Mouse (Mus musculus) telencephalon, adult 2 months (tissue): ENCODE data around the gene Selenoh.

Experiments
- DNase-seq: peaks from one replicate; pipeline ENCODE4 v3.0.0-alpha.2; 2011; ENCODE audit warnings: low read depth, low spot score

The Selenoh gene

DNA sequence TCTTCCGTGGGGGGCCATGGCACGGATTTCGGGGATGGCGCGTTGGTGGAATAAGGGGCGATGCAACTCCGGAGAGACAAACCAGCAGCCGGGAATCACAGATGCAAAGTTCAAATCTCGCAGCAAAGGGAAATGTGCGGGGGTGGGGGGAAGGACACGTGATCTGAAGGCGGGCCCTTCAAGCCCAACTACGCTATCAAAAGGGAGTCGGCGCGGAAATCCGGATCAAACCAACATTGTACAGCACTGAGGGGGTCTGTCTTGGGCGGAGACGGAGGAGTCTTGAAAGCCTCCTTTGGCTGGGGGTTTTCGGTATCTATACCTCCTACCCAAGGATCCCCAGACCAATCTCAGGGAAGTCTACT, at the start of gene Selenoh:
Gene Selenoh (minus strand): TSS at position 202 of the 365 bp plus-strand sequence.
- peak; percentile 88 for DNase-seq

DNA sequence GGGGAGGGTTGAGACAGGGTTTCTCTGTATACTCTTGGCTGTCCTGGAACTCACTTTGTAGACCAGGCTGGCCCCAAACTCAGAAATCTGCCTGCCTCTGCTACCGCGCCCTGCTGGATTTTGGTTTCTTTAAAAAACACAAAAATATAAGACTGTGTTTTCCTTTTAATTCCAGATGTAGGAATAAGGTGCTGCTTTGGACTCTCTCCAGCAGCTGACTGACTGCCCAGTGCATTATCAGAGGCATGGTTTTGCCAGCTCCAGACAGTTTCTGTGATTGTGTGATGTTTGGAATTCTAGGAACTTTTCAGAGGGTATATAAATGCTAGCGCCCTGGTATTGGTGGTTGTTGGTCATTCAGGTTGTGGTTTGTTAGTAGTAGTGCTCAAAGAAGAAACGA, 46.8 kb upstream of the Selenoh start:
- no peak for DNase-seq

DNA sequence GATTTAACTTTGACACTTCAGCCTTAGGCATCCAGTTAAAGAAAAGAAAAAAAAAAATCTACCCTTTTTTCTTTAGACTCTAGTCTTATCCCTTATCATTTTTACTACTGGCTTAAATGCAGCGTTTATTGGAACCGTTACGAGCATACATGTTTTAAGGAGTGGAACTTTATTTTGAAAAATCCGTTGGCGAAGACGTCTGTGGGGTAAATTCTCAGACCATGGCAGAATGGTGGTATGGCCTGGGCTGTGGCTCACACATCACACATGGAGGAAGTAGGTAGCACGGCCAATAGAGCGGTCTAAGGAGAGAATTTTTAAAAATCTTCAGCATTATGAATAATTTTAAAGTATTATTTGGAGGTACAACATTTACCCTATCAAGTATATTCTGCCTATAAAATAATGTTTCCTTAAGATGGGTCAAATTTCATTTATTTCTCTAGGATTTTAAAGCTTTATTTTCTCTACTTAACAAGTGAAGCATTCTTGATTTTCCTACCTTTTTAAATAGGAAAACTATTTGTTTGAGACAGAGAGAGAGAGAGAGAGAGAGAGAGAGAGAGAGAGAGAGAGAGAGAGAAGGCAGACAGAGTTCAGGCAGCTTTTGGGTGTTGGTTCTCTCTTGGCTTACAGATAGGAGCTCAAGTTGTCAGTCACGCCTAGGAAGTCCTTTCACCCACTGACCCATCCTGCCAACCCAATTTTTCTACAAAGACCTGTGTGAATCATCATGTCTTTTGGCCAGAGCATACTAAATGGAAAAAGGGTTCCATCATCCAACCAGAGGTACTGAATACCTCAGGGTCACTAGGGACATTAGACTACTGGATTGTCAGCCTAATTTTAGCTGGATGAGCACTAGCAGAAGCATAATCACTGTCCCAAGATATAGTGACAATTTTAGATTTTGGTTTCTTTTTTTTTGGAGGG, 46.1 kb upstream of the Selenoh start:
- no peak for DNase-seq

DNA sequence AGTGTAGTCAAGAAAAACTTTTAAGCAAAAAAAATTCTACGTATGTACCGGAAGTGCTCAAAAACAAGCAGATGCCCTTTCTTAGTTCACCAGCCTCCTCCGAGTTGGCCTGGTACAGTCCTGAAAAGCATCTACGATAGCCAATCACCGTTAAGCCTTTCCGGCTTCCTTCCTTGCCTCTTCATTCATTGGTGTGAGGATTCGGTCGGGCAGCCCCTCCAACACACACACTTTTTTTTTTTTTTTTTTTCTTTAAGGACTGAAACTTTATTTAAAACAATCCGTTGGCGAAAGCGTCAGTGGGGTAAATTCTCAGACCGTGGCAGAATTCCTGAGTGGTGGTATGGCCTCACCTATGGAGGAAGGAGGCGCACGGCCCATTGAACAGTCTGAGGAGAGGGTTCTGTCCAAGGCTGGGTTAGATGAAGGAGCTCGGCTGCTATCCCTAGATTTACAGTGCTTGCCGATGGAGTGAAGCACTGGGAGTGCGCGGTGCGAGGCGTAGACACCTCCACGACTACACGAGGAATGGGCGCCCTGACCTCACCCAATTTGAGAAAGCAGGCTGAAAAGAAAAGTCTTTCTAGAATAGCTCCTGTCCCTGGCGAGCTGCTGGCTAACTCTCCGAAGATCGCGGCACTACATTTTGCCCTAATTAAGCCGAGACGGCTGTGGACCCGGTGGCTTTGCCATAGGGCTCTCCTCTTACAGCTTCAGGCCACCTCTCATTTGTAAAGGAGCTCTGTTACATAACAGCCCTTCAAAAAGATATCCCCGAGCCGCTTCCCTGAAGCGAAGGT, 45.2 kb upstream of the Selenoh start:
- peak; percentile 99 for DNase-seq

DNA sequence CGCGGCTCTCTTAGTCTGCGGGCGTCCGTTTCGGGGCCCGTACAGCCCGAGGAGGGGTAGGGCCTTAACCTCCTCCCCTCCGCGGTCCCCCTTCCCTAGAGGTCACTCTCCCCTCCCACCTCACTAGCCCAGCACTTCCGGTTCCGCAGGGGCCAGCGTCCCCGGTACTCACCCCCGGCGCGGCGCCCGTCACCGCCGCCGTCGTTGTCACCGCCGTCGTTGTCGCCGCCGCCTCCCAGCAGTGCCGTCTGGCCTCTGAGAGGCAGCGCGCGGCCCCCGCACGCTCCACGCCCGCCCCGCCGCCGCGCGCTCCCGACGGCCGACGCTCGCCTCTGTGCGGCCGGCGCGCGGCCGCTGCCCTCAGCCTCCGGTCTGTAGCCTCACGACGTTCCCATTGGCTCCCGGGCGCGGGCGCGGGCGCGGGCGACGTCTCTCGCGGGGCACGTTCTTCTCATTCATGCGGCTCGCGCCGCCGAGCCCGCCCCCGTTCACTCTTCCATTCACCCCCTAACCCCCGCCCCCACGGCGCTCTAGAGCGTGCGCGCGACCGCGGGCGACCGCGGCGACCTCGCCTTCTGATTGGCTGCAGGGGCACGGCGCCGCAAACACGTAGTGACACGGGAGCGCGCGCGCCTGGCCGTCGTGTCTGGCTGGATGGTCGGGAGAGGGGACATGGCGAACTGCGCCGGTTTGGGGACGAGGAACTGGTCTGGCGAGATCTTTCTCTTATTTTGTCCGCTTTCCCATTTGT, 44.4 kb upstream of the Selenoh start, which contains the start of gene Zdhhc5:
Gene Zdhhc5 (minus strand): TSS at position 370 of the 751 bp plus-strand sequence.
- peak; percentile 96 for DNase-seq

DNA sequence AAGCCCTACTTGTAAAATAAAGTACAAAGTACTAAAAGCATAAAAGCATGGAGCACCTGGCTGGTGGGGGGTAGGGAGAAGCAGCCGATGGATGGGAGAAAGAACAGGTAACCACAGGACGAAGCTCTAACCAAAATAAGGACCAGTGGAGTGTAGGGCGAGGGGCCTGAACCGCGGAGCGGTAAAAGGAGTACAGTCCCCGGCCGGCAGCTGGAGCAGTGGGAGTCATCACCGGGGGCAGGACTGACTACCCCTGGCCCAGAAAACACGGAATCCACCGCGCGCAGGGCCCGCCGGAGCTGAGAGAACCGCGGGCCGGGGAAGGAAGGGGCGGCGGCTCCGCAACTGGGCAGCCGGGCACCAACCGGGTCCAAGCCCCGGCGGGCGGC, 43.8 kb upstream of the Selenoh start:
- DNase-seq, result no peak

DNA sequence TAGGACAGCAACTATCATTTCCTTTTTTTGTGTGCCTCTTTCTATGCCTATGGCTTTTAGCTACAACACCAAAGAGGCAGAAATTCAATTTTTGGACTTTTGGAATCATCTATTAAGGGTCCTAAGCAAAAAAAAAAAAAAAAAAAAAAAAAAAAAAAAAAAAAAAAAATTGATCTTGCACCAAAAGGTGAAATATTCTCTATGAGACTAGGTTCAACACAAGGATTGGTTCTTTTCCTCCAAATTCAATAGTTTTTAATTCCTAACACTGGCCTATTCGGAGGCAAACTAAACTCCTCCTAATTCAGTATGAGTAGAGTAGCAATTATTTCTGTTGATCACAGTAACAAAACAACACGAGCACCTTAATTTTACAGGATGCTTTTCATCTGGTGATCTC, 41.3 kb upstream of the Selenoh start:
- DNase-seq, result no peak

DNA sequence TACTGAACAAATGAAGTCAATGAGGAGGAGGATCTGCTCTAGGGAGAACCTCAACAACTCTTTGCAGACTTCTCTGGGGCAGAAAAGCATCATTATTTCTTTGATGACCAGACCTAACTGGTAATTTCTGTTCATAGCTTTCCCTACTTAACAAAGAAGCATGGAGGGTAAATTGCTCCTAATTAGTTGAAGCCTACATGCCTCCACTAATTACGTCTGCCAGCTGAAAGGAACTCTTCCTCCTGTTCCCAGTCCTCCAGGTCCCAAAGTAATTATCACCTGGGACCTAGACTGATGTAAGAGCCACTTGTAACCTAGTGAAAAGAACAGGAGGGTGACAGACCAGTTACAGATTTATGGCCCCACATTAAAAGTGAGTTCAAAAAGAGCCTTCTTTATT, 37.0 kb upstream of the Selenoh start:
- DNase-seq, result no peak

DNA sequence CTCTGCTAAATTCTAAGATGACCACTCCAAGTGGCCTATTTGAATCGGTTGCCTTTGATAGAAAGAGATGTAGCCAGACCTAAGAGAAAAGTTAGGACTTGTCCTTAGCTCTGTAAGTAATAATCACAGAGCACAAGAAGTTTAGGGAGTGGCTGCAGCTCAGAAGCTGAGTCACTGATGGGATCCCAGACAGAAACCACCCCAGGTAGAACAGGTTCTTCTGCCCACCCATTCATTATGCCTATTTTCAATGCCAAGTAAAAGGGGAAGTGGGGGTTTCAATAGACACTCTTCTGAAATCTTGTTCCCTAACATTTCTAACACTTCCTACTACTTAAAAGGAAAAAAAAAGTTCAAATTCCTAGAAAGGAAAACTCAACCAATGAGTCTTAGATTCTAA, 34.7 kb upstream of the Selenoh start:
- no peak for DNase-seq

DNA sequence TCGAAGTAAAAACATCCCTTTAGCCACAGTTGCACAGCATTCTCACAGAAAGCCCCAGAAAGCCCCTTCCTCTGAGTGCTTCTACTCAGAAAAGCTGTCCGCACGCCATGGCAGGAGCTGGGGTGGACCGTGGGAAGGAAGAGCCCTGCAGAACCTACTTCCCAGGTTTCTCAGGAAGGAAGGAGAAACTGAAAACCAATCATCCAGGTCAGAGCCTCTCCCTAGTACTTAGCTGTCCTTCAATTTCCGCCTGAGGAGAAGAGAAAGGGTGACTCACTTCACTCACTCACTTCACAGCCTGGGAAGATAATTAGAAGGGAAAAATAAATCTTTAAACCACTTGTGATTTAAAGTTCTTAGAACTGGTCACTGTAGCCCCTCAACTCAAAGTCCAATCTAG, 33.8 kb upstream of the Selenoh start:
- DNase-seq, result no peak

DNA sequence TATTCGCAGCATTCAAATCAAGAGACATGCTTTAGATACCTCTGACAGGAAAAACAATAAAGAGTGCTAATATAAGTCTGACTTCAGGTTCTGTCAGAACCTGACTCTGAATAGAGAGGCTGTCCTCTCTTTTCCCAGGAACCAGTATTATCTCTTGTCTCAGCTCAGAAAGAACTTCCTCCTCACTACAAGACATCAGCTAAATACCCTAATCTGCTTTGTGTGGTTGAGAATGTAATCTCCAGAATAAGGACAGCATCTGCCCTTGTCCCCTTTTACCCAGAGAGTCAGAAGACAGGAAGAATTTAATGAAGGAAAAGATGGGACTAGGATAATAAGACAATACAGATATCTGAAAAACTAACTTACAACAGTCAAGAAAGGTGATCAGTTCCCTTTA, 32.9 kb upstream of the Selenoh start:
- DNase-seq, result no peak

DNA sequence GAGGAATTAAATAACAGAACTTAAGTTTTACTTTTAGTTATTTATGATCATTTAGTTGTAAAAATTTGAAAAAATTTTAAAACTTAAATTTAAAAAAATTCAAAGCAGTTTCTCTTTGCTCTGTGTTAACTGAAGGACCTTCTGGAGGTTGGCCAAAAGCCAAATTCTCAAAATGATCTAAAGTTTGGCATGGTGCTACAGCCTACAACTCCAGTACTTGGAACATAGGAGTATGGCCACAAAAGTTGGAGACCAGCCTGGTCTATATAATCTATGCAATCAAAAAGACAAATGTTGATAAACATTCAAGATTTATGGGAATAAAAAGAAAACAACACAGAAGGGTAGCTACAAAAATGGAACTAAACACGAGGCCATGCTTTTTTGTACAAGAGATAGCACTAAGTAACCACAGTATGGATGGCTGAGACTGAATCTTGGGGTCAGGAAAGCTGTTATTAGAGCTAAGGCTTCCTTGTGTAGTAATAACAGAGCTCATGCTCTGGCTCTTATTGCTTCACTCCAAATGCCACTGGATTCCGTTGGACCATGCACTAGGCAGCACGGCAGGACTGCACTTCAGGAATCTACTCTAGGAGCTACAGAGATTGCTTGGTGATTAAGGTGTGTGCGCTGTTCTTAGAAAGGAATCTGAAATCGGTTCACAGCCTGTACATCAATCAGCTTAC, 24.6 kb upstream of the Selenoh start:
- DNase-seq, result no peak

DNA sequence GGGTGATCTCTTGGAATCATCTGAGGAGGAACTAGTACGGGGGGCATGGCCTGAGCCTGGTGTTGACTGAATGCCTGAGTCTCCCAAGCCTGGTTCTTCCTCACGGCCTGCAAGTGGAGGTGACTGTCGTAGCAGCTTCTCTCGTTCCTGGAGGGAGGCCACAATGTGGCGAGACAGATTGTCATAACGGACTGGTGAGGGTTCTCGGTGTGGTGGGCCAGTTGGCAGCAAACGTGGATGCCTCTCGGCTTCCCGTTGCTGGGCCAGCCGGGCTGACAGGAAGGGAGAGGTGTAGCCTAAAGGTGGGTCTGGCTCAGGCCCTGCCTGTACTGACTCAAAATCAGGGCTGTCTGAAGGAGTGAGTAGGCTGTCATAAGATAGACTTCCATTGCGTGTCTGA, 19.5 kb upstream of the Selenoh start:
- DNase-seq, result no peak

DNA sequence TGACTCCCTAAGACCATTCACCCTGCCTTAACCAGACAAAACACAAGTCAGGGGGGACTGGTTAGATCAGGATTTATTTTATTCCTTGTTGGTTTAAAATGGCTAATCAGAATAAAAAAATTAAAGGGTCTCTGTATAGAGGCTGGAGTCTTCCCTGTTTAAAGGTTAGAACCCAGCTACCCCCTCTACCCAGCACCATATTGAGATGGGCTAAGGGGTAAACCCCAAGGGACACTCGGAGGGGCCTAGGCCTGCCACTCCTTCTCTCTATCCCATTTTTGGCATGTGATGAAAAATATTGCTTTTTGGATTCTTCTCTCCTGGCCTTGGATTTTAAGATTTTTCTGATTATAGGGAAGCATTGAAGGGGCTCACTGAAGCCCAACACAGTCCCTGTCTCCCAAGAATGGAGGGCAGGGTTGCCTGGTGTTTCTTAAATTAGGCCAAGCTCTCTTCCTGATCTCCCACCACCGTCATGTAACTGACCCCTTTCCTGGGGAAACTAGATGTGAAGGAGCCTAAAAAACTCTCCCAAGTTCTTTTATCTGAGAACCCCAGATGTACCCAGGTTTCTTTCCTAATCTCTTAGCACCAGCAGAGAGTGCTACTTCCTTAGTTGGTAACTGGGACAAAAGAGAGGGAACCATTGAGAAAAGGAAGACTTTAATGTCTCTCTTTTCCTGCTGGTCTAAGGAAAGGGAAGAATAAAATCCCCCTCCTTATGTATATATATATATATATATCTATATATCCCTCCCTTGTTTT, 17.7 kb upstream of the Selenoh start:
- no peak for DNase-seq

DNA sequence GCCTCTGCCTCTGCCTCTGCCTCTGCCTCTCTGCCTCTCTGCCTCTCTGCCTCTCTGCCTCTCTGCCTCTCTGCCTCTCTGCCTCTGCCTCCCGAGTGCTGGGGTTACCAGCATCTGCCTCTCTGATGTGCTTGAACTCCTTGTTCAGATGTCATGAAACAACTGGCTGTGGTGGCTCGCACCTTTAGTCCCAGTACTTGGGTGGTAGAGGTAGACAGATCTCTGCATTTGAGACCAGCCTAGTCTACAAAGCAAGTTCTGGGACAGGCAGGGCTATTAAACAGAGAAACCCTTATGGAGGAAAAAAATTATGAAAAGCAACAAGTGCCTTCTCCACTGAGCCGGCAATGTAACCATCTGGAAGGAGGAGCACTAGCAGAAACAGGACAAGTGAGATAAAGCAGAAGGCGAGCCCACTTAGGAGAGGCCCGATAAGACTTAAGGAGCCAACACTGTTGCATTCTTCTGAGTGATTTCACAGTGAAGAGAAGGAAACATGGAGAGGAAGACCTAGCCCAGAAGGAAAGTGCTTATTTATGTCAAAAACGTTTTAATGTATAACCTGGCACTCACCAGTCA, 12.1 kb upstream of the Selenoh start:
- no peak for DNase-seq

DNA sequence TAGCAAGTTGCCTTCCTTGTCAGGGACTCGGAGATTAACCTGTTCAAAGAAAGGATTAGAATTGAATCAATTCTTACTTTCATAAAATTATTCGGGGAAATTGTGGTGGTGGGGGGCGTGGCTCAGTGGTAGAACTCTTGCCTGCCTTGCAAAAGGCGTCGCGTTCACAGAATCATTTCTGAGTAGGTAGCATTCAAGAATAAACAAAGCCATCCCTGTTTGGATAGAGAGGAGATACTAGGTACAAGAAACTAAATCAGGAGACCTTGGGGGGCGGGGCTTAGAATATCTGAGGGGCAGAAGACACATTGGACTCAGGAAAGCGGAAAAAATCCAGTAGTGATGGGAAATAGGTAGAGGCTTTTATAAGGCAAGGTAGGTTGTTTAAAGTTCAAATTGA, 8.4 kb upstream of the Selenoh start, which contains the start of gene Tmx2:
Gene Tmx2 (minus strand): TSS at position 125 of the 400 bp plus-strand sequence.
- DNase-seq, result no peak

DNA sequence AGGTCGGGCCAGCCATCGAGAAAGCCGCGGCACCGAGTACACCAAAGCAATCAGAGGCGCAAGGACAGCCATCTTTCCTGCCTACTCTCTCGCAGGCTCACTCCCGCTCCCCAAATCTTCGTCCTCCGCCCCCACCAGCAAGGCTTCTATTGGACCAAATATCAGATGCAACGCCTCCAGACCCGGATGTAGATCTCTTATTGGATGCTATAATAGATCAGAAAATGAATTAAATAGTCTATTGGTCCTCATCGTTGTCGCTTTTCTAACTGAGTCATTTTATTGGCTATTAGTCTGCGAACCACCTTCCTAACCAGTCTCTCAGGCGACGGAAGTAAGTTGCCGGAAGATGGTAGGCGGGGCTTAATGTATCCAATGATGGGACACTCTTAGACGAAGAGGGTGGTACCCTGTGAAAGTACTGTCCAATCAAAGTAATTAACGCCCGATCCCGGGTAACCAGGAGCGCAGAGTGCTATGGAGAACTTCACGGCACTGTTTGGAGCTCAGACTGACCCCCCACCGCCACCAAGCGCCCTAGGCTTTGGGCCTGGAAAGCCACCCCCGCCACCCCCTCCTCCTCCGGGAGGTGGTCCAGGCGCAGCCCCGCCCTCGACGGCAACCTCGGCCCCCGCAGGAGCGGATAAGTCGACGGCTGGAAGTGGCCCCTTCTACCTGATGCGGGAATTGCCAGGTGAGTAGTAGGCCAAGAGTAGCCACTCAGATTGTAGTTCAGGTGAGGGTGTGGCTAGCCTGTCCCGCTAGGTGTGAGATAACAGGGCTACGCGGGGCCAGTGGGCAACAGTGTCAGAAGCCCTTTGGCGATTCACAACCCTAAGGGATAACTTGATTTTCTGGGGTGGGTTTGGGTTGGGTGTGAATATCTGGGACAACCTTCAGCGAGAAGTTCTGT, 7.7 kb upstream of the Selenoh start, which contains the start of the genes Gm28635 and Med19:
Gene Gm28635 (minus strand): TSS at position 74 of the 913 bp plus-strand sequence.
Gene Med19 (plus strand): TSS at position 435 of the 913 bp plus-strand sequence.
- DNase-seq, result peak; percentile 100

DNA sequence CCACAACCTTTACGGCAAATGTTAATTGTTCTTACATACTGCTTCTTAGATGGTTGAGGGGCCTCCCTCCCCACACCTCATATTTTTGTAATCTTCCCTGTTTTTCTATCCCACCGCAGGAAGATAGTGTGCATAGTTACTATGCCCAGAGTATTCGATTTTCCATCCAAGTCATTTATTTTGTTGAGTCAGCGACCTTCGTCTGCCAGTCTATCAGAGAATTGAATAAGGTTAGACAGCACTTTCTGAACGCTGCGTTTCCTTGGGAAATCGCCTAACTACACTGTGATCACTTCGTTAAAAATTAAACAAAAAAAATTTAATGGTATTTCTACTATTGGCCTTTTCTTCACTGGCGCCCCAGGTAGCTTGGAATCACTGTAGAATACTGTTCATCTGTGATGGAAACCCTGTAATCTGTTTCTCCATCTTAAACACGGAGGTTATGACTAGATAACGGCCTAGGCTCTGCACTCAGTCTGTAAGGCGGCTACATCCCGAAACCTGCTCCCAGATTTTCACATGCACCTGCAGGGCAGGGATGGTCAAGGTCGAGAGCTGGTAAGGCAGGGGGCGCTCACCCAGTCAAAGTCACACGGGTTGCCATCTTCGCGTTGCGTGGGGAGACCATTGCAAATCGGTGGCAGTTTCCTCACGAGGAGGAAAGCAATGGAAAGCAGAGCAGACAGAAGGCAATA, 6.8 kb upstream of the Selenoh start:
- DNase-seq, result peak; percentile 26
